Mouse (Mus musculus) forebrain, embryonic 16.5 days (tissue): ENCODE results near the gene Mb21d2. TPM values are rescaled to one million over a fixed set of nuclear protein-coding genes. Genes with fewer than 3 reads are reported as not detected.
A peak's percentile ranks its signal among the peaks of the same experiment; 100 is the strongest.

Experiments
- ATAC-seq: fragments of 200-750 bp; cut with Nextera tagmentation; 2 replicates; pipeline ENCODE4 v1.8.0; 2017; ENCODE audit warnings: mild to moderate bottlenecking, moderate library complexity
- H3K27ac ChIP-seq: fragments of 300-500 bp; sonication (generic); 2 replicates; pipeline ENCODE4 v1.5.1; 2014; ENCODE audit warnings: low read length, control low read depth
- H3K27me3 ChIP-seq: fragments of 300-500 bp; sonication (generic); replicated peaks from 2 replicates; pipeline ENCODE4 v1.6.1; 2014; ENCODE audit warnings: low read length; ENCODE audit not compliant: control insufficient read depth, insufficient read depth
- H3K36me3 ChIP-seq: fragments of 300-500 bp; sonication (generic); 2 replicates; pipeline ENCODE4 v1.6.1; 2014; ENCODE audit not compliant: control insufficient read depth, insufficient read depth
- H3K4me1 ChIP-seq: fragments of 300-500 bp; sonication (generic); replicated peaks from 2 replicates; pipeline ENCODE4 v1.6.1; 2014; ENCODE audit warnings: low read length; ENCODE audit not compliant: control insufficient read depth, insufficient read depth
- H3K4me2 ChIP-seq: fragments of 300-500 bp; sonication (generic); 2 replicates; pipeline ENCODE4 v1.6.1; 2014; ENCODE audit warnings: mild to moderate bottlenecking, low read length, control low read depth
- H3K4me3 ChIP-seq: fragments of 300-500 bp; sonication (generic); replicated peaks from 2 replicates; pipeline ENCODE4 v1.5.1; 2014; ENCODE audit warnings: mild to moderate bottlenecking, low read length, control low read depth
- H3K9ac ChIP-seq: fragments of 300-500 bp; sonication (generic); replicated peaks from 2 replicates; pipeline ENCODE4 v1.6.1; 2014; ENCODE audit warnings: low read depth, low read length, control low read depth
- H3K9me3 ChIP-seq: fragments of 300-500 bp; sonication (generic); 2 replicates; pipeline ENCODE4 v1.6.1; 2016; ENCODE audit warnings: low read length; ENCODE audit not compliant: control insufficient read depth
- WGBS: fragments of 180-500 bp; shearing (Covaris S2); extraction: QIAGEN DNeasy Blood & Tissue Kit; methylation state at CpG from one replicate; pipeline ENCODE4 v1.1.7; 2014; 5-methylcytosine and 5-hydroxymethylcytosine counted together
- polyA plus RNA-seq: library from polyadenylated mRNA; unstranded; fragments of >200 nt; fragmentation: Nextera tagmentation; extraction: Ambion mirVana; gene quantifications from 2 replicates; pipeline ENCODE4 v1.2.1, GENCODE M21; 2015

Gene Mb21d2
- polyA plus RNA-seq, 1 experiment from 2014 or later, result 9.6 TPM

- H3K36me3 ChIP-seq, result peaks cover 3% of the 10 kb centered on the region; the same call in 1 of the 2 replicates
- H3K27me3 ChIP-seq, result no peaks in the 10 kb centered on the region
- H3K9ac ChIP-seq, result no peak overlapping the region
- H3K4me3 ChIP-seq, result no peak overlapping the region
- peaks cover 8% of the 10 kb centered on the region; the same call in 1 of the 2 replicates for H3K9me3 ChIP-seq
- WGBS, result 54% methylated on average over 8 of the region's 8 CpGs
- no peak overlapping the region for H3K4me2 ChIP-seq
- peaks cover 36% of the 10 kb centered on the region for H3K4me1 ChIP-seq
- H3K27ac ChIP-seq, result no peak overlapping the region
- no peak for ATAC-seq
These were observed 44.0 kb downstream of the Mb21d2 start for GRCm38 (mm10) chr16:28885474-28885873.

- H3K4me2 ChIP-seq, result no peak overlapping the region
- no peak for ATAC-seq
- no peaks in the 10 kb centered on the region for H3K27me3 ChIP-seq
- H3K36me3 ChIP-seq, result peaks cover under 1% of the 10 kb centered on the region; the same call in 1 of the 2 replicates
- no peak overlapping the region for H3K4me3 ChIP-seq
- H3K9me3 ChIP-seq, result peaks cover 4% of the 10 kb centered on the region; the same call in 1 of the 2 replicates
- no peak overlapping the region for H3K27ac ChIP-seq
- WGBS, result 88% methylated on average over 5 of the region's 5 CpGs
- peaks cover 39% of the 10 kb centered on the region for H3K4me1 ChIP-seq
- H3K9ac ChIP-seq, result no peak overlapping the region
These were observed 44.8 kb downstream of the Mb21d2 start for GRCm38 (mm10) chr16:28884661-28885060.

GRCm38 (mm10) chr16:28883649-28884048 is 45.8 kb downstream of the Mb21d2 start:
- Histone ChIP-seq H3K27me3 (no peaks in the 10 kb centered on the region), H3K36me3 (no peaks in the 10 kb centered on the region), H3K4me1 (peaks cover 39% of the 10 kb centered on the region), H3K9me3 (no peaks in the 10 kb centered on the region), H3K4me2 (no peak overlapping the region), H3K27ac (0 out of 2 replicates have a peak overlapping the region, but pooled peaks have one; percentile 15), H3K4me3 (no peak overlapping the region), H3K9ac (0 out of 2 replicates have a peak overlapping the region, but pooled peaks have one; percentile 5)
- 47% methylated on average over 8 of the region's 8 CpGs for WGBS
- ATAC-seq, result no peak

GRCm38 (mm10) chr16:28882687-28883428 is 46.6 kb downstream of the Mb21d2 start:
- Histone ChIP-seq H3K4me2 (no peak overlapping the region), H3K4me1 (peaks cover 39% of the 10 kb centered on the region), H3K27me3 (no peaks in the 10 kb centered on the region), H3K27ac (no peak overlapping the region), H3K9me3 (no peaks in the 10 kb centered on the region), H3K4me3 (no peak overlapping the region), H3K36me3 (no peaks in the 10 kb centered on the region), H3K9ac (no peak overlapping the region)
- ATAC-seq, result no peak
- 75% methylated on average over 21 of the region's 21 CpGs for WGBS

GRCm38 (mm10) chr16:28881787-28882186 is 47.7 kb downstream of the Mb21d2 start:
- Histone ChIP-seq H3K4me1 (peaks cover 46% of the 10 kb centered on the region), H3K27me3 (no peaks in the 10 kb centered on the region), H3K4me3 (no peak overlapping the region), H3K36me3 (no peaks in the 10 kb centered on the region), H3K4me2 (no peak overlapping the region), H3K9me3 (no peaks in the 10 kb centered on the region), H3K27ac (no peak overlapping the region), H3K9ac (no peak overlapping the region)
- ATAC-seq, result no peak
- WGBS, result 54% methylated on average over 8 of the region's 8 CpGs

- WGBS, result 24% methylated on average over 8 of the region's 8 CpGs
These were observed 48.7 kb downstream of the Mb21d2 start for GRCm38 (mm10) chr16:28880756-28881155.

GRCm38 (mm10) chr16:28880307-28880681 is 49.2 kb downstream of the Mb21d2 start:
- Histone ChIP-seq H3K4me2 (no peak overlapping the region), H3K27me3 (no peaks in the 10 kb centered on the region), H3K36me3 (no peaks in the 10 kb centered on the region), H3K9me3 (no peaks in the 10 kb centered on the region), H3K4me1 (peaks cover 43% of the 10 kb centered on the region), H3K27ac (no peak overlapping the region), H3K4me3 (no peak overlapping the region), H3K9ac (no peak overlapping the region)
- WGBS, result 60% methylated on average over 8 of the region's 8 CpGs
- no peak for ATAC-seq

More at GRCm38 (mm10) chr16:28880756-28881155, 48.7 kb downstream of the Mb21d2 start:
- Histone ChIP-seq H3K4me3 (no peak overlapping the region), H3K9ac (no peak overlapping the region), H3K9me3 (no peaks in the 10 kb centered on the region), H3K4me2 (no peak overlapping the region), H3K36me3 (no peaks in the 10 kb centered on the region), H3K4me1 (peaks cover 48% of the 10 kb centered on the region), H3K27me3 (no peaks in the 10 kb centered on the region), H3K27ac (no peak overlapping the region)
- ATAC-seq, result 0 out of 2 replicates have a peak, but pooled peaks have one; percentile 7

GRCm38 (mm10) chr16:28879636-28880306 is 49.7 kb downstream of the Mb21d2 start:
- Histone ChIP-seq H3K9me3 (no peaks in the 10 kb centered on the region), H3K4me3 (no peak overlapping the region), H3K9ac (no peak overlapping the region), H3K36me3 (no peaks in the 10 kb centered on the region), H3K27ac (no peak overlapping the region), H3K4me1 (peaks cover 43% of the 10 kb centered on the region), H3K4me2 (no peak overlapping the region), H3K27me3 (no peaks in the 10 kb centered on the region)
- ATAC-seq, result no peak
- WGBS, result 89% methylated on average over 12 of the region's 12 CpGs

GRCm38 (mm10) chr16:28877162-28877662 is 52.3 kb downstream of the Mb21d2 start:
- Histone ChIP-seq H3K4me3 (no peak overlapping the region), H3K9ac (no peak overlapping the region), H3K27ac (no peak overlapping the region), H3K27me3 (no peaks in the 10 kb centered on the region), H3K4me1 (peaks cover 41% of the 10 kb centered on the region), H3K36me3 (no peaks in the 10 kb centered on the region), H3K4me2 (peak overlapping the region; percentile 1; the same call in 1 of the 2 replicates), H3K9me3 (no peaks in the 10 kb centered on the region)
- ATAC-seq, result peak; percentile 62
- 35% methylated on average over 9 of the region's 9 CpGs for WGBS
